Mouse (Mus musculus) monocyte, adult 5-6 weeks (primary cell): Measurements from ENCODE around the gene Tmem72. TPM values are rescaled to one million over a fixed set of nuclear protein-coding genes. Genes with fewer than 3 reads are reported as not detected.

Experiments
- ATAC-seq: fragments of 153-309, 156-312 bp; replicated peaks from 2 replicates; pipeline ENCODE4 v1.8.0; 2017; ENCODE audit warnings: mild to moderate bottlenecking; ENCODE audit not compliant: low TSS enrichment, insufficient number of reproducible peaks, severe bottlenecking, poor library complexity, low FRiP score
- total RNA-seq: library from RNA; stranded (forward); fragments of 200-1000, 200-491, 200-594 nt; gene quantifications from 3 replicates; pipeline ENCODE4 v1.2.3, GENCODE M21; 2017

Tmem72 gene
- total RNA-seq, 1 experiment from 2014 or later = 0.29 TPM

- ATAC-seq = peak; percentile 89
Observed at GRCm38 (mm10) chr6:116664031-116664430, 52.7 kb downstream of the Tmem72 start.

GRCm38 (mm10) chr6:116663364-116663763, 53.3 kb downstream of the Tmem72 start:
- ATAC-seq = no peak

GRCm38 (mm10) chr6:116653684-116654454, 62.8 kb downstream of the Tmem72 start:
- peak; percentile 71 for ATAC-seq

GRCm38 (mm10) chr6:116653191-116653590, 63.5 kb downstream of the Tmem72 start:
- ATAC-seq = no peak

GRCm38 (mm10) chr6:116651437-116652118, 65.1 kb downstream of the Tmem72 start:
- no peak for ATAC-seq

GRCm38 (mm10) chr6:116650406-116650805, 66.3 kb downstream of the Tmem72 start, which contains the start of gene Depp1:
TSS of gene Depp1 (plus strand) at chr6:116650609.
- no peak for ATAC-seq

GRCm38 (mm10) chr6:116649811-116650210, 66.9 kb downstream of the Tmem72 start:
- ATAC-seq = no peak

- no peak for ATAC-seq
Observed at GRCm38 (mm10) chr6:116647763-116648162, 69.0 kb downstream of the Tmem72 start.

GRCm38 (mm10) chr6:116644335-116644734, 72.4 kb downstream of the Tmem72 start:
- ATAC-seq = no peak

- no peak for ATAC-seq
Observed at GRCm38 (mm10) chr6:116643881-116644280, 72.8 kb downstream of the Tmem72 start.

GRCm38 (mm10) chr6:116642942-116643341, 73.8 kb downstream of the Tmem72 start:
- no peak for ATAC-seq

- no peak for ATAC-seq
Observed at GRCm38 (mm10) chr6:116639663-116640062, 77.0 kb downstream of the Tmem72 start.

- ATAC-seq = no peak
Observed at GRCm38 (mm10) chr6:116638871-116639270, 77.8 kb downstream of the Tmem72 start.

- no peak for ATAC-seq
Observed at GRCm38 (mm10) chr6:116637496-116637895, 79.2 kb downstream of the Tmem72 start.

- ATAC-seq = no peak
Observed at GRCm38 (mm10) chr6:116636581-116637235, 80.0 kb downstream of the Tmem72 start.

- ATAC-seq = no peak
Observed at GRCm38 (mm10) chr6:116635251-116636180, 81.2 kb downstream of the Tmem72 start.

- no peak for ATAC-seq
Observed at GRCm38 (mm10) chr6:116633741-116634695, 82.7 kb downstream of the Tmem72 start.
